Mouse (Mus musculus): ENCODE results near the gene B4galnt1.
A peak's percentile ranks its signal among the peaks of the same experiment; 100 is the strongest.
"Not testable (repeated sequence)": the region's sequence is repeated elsewhere in the genome, so short reads cannot be mapped to it uniquely, and the experiment has no call there.

The B4galnt1 gene

DNA sequence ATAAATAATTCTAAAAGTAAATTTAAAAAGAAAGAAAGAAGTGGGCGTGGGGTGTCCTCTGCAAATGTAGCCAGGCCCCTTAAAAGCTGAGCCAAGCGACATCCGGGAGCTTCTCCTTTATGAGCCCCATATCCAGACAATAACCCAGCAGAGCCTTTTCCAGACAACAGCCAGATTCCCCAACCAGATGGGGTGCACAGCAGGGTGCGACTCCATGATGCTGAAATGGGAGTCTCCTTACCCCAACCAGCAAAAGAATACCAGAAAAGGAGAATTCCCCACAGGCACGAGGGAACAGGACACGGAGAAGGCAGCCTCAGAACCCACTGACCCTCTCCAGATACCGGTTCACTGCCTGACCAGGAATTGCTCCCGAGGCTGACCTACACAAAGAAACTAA lies 21.8 kb upstream of the B4galnt1 start:
- no peak for DNase-seq (ENCODE audit: low spot score)

DNA sequence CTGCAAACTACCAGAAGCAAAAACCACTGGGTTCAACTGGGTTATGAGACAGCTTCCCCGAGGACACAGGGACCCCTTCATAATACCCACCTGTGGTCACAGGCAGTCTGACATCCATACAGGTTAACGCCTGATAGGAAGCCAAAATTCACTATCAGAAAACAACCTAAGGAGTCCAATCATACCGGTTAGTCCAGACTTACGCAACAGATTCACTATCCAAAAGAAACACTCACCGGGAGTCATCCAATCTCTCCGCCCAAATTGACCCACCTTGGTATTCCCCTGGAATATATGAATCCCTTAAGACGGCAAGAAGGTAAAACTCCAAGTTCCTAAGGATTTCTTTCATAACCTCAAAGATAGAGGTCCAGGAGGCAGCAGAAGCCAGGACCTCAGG lies 20.5 kb upstream of the B4galnt1 start:
- DNase-seq (ENCODE audit: low spot score) = no peak

DNA sequence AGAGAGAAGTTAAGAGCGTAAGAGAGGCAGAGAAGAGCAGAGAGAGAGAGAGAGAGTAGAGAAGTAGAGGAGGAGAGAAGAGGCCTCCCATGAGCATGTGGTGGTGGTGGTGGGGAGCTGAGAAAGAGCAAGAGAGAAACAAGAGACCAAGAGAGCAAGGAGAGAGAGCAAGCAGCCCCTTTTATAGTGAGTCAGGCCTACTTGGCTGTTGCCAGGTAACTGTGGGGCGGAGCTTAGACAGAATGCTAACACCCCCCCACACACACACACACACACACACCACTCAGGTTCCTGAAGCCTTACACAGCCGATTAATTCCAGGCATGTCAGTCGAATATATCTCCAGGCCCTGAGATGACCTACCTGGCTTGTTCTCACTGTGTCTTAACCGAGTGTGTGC lies 19.7 kb upstream of the B4galnt1 start:
- DNase-seq (ENCODE audit: low spot score) = no peak

DNA sequence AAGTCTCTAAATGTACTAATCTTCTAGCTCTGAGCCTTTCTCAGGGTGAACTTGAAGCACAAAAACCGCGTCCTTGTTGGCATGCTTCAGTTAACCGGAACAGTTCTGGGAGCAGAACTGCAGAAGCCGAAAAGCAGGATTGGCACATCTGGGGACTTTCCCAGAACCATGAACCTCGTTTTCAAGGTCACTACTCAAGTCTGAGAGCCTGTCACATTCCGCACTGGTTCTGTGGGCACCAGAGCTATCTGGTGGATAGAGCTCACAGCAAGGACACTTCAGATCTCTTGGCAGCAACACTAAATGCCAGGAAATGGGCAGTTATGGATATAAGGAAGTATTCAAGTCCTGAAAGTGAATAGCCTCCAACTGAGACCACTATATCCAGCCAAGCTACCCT lies 17.9 kb upstream of the B4galnt1 start:
- DNase-seq (ENCODE audit: low spot score) = no peak

DNA sequence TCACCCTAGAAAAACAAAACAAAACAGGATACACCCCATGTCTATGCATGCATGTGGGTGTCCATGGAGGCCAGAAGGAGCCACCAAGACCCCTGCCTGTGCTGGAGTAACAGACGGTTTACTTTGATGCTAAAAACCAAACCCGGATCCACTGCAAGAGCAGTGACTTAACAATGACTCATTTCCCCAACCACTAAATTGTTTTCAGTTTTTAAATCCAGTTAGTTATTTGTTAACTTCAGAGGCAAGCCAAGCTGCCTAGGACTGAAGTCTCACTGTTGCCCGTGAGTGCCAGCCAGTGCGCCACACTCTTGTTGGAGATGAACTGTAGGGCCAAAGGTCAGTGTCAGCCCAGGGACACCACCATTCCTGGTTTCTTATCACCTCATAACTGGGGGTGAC lies 14.6 kb upstream of the B4galnt1 start:
- DNase-seq (ENCODE audit: low spot score) = no peak

DNA sequence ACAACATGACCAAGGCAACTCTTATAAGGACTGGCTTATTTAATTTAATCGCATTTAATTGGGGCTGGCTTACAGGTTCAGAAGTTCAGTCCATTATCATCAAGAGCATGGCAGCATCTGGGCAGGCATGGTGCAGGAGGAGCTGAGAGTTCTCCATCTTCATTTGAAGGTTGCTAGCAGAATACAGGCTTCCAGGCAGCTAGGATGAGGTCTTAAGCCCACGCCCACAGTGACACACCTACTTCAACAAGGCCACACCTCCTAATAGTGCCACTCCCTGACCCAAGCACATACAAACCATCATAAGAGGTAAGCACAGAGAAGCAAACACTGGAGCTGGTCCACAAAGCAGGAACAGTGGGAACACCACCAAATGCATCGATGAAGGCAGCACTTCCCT lies 13.8 kb upstream of the B4galnt1 start:
- DNase-seq (ENCODE audit: low spot score) = not testable (repeated sequence)

DNA sequence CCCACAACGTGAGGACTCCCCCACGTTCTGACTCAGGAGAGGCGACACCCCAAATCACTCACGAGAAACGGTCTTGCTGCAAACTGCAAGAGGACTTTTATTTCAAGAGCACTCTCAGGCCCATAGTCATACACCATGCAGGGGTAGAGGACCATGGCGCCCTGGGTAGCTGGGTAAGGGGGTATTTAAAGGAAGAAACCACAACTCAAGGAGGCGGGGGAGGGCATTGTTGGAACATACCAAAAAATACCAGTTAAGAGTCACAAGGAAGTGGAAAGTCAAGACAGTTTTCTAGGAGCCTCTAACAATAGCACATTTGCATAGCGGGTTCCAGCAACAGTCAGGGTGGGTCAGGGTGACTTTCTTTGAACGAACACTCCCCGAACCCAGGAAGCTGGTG lies 12.5 kb upstream of the B4galnt1 start:
- not testable (repeated sequence) for DNase-seq (ENCODE audit: low spot score)

DNA sequence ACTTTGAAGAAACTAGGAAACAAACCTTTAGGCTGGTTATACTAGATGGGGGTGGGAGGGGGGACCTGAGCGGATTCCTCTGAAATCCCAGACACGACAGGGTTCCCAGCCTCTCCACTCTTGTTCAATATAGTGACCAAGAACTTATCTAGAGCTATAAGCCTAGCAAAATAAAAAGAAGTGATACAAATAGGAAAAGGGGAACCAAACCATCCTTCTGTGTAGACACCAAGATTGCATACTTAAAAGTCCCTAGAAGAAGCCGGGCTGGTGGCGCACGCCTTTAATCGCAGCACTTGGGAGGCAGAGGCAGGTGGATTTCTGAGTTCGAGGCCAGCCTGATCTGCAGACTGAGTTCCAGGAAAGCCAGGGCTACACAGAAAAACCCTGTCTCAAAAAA lies 11.7 kb upstream of the B4galnt1 start:
- no peak for DNase-seq (ENCODE audit: low spot score)

DNA sequence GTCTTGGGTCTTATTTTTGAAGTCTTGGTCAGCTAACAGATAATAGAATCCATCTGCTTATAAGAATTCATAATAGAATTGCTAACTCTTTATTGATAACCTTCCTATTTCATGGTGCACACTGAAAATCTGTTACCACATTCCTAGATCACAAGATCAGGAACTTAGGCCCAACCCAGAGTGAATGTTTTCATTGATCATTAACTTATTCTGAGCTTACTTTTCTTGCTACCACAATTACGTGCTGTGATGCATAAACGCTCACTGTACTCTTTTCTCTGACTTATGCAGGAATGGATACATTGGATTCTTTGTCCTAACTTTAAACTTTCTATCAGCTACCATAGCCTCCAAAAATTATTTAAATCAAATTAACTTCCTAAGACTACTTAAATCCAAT lies 10.8 kb upstream of the B4galnt1 start:
- no peak for DNase-seq (ENCODE audit: low spot score)

DNA sequence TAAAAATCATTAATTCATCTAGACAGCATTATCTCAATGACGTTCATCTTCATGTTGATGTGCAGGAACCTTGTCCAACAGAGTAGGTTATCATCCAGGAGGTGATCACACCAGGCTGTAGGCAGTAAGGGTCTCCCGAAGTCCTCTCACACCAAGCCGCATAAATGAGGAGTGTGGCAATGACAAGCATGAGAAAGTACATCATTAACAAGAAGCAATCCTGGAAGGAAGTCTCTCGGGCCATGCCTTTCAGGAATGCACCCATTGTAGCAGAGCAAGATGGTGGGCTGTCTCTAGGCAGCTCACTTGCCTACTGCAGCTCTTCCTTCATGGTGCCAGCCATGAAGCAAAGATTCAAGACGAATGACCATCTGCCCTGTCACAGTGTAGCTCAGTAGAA lies 10.4 kb upstream of the B4galnt1 start:
- no peak for DNase-seq (ENCODE audit: low spot score)

DNA sequence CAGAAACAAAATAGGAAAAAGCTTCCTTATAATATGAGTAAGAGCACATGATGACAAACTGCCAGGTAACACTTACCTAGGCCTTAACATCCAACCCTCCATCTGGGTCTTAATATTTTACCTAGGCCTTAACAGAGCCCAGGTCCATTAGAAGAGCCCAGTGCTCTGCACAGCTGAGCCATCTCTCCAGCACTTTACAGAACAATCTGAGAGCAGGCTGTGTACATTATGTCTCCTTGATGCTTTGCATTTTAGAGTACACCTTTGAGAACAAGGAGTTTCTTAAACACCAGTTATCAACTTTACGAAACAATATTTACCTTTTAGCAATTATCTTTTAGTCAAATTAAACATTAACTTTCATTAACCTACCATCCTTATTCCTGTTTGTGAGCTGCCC lies 8.9 kb upstream of the B4galnt1 start:
- DNase-seq (ENCODE audit: low spot score) = no peak

DNA sequence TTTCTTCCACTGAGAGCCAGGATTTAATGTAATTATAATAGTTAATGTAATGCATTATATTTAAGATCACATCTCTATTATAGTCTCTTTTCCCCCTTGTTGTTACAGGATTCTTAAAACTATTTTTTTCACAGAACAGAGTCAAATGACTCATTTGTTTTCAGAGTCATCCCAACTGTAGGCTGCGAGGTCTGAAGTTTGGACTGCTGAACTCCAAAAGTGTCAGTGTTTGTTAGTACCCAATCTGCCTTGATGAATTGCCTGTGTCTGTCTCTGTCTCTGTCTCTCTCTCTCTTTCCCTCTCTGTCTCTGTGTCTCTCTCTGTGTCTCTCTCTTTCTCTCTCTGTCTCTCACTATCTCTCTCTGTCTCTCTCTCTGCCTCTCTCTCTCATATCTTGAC lies 8.5 kb upstream of the B4galnt1 start:
- no peak for DNase-seq (ENCODE audit: low spot score)

DNA sequence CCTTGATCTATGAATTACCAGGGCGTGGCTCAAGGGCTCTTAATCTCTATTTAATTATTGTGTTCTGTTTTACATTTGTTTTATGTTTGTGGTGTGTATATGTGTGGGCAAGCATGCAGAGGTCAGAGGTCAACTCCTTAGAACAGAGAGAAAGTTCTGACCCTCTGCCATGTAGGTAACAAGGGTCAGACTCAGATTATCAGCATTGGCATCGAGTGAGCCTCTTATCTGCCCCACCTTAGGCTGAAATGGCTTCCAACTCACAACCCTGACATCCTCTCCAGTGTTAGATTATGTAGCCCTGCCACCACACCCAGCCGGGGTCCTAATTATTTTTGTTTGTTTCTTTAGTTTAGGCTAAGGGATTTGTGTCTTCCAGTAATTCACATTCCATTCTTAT lies 6.6 kb upstream of the B4galnt1 start:
- no peak for DNase-seq (ENCODE audit: low spot score)

DNA sequence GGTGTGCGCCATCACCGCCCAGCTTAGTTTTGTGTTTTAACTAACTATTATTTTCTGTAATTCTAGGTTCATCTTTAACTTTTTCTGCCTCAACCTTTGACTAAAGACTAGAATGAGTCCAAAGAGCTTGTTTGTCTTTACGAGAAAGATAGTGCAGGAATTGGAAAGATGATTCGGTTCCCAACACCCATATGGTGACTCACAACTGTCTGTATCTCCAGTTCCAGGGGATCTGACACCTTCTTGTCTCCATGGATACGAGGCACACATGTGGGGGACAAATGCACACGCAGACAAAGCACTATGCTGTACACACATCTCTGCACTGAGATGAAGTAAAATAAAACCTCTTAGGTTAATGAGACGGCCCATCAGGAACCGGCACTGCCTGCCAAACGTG lies 4.9 kb upstream of the B4galnt1 start:
- DNase-seq (ENCODE audit: low spot score) = no peak

DNA sequence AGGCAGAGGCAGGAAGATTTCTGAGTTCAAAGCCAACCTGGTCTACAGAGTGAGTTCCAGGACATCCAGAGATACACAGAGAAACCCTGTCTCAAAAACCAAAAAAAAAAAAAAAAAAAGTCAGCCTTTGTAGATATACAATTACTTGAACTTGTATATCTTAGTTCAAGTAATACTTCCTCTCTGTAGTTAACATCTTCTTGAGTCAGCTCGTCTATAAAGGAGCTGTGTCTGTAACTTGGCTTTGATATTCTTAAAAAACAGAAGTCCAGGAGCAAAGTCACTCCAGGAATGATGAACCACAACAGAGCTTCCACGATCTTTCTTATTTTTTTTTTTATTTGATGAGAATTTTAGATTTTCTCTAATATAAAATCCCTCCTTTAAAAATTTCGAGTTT lies 4.3 kb upstream of the B4galnt1 start:
- no peak for DNase-seq (ENCODE audit: low spot score)

DNA sequence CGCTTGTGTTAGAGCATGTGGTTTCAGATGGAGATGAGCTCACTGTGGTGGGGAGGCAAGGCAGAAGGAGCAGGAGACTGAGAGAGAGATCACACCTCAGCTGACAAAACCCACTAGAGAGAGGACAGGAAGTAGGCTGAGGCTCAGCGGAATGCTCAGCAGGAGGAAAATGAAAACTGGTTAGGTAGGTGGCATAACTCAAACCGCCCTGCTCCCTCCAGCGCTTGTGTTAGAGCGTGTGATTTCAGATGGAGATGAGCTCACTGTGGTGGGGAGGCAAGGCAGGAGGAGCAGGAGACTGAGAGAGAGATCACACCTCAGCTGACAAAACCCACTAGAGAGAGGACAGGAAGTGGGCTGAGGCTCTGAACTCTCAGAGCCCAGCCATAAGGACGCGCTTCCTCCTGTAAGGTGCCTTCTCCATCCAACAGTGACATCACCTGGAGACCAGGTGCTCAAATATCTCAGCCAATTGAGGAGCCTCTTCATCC lies 2.2 kb upstream of the B4galnt1 start:
- DNase-seq (ENCODE audit: low spot score) = not testable (repeated sequence)

DNA sequence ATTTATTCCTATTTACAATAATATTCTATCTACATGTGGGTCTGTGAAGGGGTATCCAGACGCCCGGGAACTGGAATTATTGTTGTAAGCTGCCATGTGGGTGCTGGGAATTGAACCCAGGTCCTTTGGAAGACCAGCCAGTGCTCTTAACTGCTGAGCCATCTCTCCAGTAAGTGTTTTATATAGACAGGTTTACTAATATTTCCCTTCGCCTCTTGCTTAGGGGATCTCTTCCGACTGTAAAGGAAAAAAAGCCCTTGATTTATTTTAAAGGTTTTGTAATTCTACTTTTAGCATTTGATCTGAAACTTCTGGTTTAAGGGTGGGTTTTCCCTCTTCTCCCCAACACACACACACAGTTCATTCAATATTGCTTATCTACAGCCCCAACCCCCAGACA lies 835 bp upstream of the B4galnt1 start:
- no peak for DNase-seq (ENCODE audit: low spot score)

DNA sequence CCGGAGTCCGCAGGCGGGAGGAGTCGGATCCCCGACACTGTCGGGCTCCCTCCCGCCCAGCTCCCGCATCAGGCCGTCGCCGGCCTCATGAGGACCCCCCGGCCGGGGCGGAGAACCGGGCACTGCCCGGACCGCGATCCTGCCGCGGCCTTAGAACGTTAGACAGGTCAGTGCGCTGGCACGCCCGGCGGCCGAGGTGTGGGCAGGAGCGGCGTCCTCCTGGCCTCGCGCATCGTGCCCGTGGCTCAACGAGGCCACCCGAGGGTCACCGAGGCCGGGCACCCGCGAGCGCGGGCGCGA lies 279 bp downstream of the B4galnt1 start:
- no peak for DNase-seq (ENCODE audit: low spot score)

DNA sequence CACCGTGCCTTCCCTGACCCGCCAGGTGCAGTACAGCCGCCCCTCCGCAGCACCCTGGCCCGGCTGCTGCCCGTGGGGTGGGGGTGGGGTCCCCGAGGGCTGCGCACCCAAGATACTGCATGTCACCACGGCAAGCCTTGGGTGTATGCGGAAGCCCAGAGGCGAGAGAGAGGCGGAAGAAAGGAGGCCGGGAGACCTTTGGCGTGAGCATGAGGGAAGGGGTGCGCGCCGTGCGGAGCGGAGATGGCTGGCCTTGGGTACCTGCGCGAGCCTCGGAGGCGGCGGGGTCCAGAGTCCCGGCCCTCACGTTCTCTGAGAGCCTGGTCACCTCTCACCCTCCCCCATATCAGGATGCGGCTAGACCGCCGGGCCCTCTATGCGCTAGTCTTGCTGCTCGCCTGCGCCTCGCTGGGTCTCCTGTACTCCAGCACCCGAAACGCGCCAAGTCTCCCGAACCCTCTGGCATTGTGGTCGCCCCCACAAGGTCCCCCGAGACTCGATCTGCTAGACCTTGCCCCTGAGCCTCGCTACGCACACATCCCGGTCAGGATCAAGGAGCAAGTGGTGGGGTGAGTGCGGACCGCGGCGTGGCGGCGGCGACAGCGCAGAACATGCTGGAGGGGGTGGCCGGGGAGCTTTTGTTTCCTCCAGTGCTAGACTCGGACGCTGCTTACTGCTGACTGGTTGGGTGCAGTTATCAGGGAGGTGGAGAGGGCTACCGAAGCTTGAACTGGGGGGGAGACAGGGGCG lies 804 bp downstream of the B4galnt1 start:
- DNase-seq (ENCODE audit: low spot score) = peak; percentile 41

DNA sequence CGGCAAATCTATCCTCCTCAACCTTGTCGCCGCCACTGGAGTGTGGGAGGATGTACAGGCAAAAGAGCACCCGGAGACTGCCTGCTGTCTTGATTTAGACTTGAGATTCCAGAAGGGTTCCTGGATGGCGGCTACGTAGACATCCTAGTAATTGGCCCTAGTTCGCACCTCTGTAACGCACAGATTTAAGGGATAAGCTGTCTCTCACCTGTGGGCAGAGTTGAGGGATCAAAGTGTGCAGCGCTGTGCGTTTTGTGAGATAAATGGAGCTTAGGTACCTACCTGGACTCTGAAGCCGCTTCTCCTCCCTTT lies 1.3 kb downstream of the B4galnt1 start:
- DNase-seq (ENCODE audit: low spot score) = no peak

DNA sequence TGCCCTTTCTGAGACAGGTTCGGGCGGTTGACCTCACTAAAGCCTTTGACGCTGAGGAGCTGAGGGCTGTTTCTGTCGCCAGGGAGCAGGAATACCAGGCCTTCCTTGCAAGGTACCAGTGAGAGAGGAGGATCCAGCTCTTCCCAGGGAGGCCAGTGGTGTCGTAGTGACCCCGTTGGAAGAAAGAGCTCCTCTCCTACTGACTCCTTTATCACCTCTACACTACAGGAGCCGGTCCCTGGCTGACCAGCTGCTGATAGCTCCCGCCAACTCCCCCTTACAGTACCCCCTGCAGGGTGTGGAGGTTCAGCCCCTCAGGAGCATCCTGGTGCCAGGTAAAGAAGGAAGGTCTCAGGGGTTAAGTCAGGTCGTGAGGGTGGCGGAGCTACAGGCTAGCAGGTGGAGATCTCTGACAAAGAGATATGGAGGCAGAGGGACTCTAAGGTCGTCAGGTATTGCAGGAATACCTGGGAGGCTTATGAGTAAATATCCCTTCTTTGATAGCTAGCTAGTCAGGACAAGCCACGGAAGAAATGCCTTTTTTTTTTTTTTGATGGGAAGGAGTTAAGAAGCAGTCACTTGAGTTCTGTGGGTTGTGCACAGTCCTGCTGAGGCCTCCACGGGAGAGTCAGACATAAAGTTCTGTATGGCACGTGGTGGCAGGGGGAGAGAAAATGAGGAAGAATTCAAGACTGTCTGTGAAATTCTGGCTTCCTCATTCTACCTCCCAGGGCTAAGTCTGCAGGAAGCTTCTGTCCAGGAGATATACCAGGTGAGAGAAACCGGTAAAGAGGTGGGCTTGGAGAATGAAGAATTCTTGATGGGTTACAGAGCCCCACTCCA lies 2.0 kb downstream of the B4galnt1 start:
- no peak for DNase-seq (ENCODE audit: low spot score)

DNA sequence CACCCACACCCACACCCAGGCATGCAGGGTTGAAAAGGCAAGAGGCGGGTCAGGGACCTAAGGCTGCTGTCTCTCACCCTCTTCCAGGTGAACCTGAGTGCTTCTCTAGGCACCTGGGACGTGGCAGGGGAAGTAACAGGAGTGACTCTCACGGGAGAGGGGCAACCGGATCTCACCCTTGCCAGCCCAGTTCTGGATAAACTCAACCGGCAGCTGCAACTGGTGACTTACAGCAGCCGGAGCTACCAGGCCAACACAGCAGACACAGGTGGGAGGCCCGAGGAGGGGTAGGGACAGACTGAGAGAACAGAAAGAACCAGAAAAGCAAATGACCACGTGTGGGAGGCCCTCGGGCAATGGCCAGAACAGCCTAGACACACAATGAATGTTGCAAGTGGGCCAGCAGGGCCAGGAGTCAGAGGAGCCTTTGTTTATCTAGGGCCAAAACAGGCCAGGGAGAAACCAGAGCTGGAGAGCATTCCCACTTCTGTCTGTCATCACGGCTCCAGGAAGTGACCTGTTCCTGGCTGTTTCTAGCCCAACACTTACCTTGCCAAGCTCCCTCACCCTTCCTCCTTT lies 2.7 kb downstream of the B4galnt1 start:
- no peak for DNase-seq (ENCODE audit: low spot score)

DNA sequence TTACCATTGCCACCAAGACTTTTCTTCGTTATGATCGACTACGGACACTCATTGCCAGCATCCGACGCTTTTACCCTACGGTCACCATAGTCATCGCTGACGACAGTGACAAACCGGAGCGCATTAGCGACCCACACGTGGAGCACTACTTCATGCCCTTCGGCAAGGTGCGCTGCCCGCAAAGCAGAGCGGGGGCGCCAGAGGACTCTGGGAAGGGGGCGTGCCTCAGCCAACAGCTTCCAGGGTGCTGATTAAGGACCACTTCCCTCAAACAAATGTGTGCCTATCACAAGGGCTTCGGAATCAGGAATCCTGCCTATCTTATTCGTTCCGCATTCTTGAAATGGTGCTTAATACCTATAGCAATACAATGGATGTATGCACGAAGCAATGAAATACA lies 5.0 kb downstream of the B4galnt1 start:
- peak; percentile 29 for DNase-seq (ENCODE audit: low spot score)

Data from c-Kit-positive CD71-positive TER-119-positive erythroid progenitor cells, embryonic 14.5 days (primary cell).